Mouse (Mus musculus) lung, postnatal 14 days (tissue): ENCODE measurements around the gene Clcn7.

Experiments
- DNase-seq: peaks from one replicate; pipeline ENCODE4 v3.0.0; 2021

Clcn7 gene

GRCm38 (mm10) chr17:25130060-25130459 lies 3.1 kb upstream of the Clcn7 start:
- DNase-seq: no peak

GRCm38 (mm10) chr17:25135622-25136021 lies 2.4 kb downstream of the Clcn7 start:
- DNase-seq: no peak

- DNase-seq: no peak
These were observed 5.6 kb downstream of the Clcn7 start for GRCm38 (mm10) chr17:25138803-25139202.

GRCm38 (mm10) chr17:25139960-25140359 lies 6.8 kb downstream of the Clcn7 start:
- DNase-seq: no peak

GRCm38 (mm10) chr17:25162161-25162560 lies 29.0 kb downstream of the Clcn7 start, which contains the start of gene Ccdc154:
TSS of gene Ccdc154 (plus strand) at chr17:25162461.
- no peak for DNase-seq

GRCm38 (mm10) chr17:25163387-25163786 lies 30.2 kb downstream of the Clcn7 start:
- DNase-seq: no peak

GRCm38 (mm10) chr17:25164770-25165169 lies 31.6 kb downstream of the Clcn7 start:
- no peak for DNase-seq

GRCm38 (mm10) chr17:25165970-25166671 lies 32.9 kb downstream of the Clcn7 start:
- no peak for DNase-seq

- no peak for DNase-seq
These were observed 36.5 kb downstream of the Clcn7 start for GRCm38 (mm10) chr17:25169706-25170105.

- peak; percentile 26 for DNase-seq
These were observed 39.4 kb downstream of the Clcn7 start for GRCm38 (mm10) chr17:25172558-25172957.

GRCm38 (mm10) chr17:25175411-25175810 lies 42.2 kb downstream of the Clcn7 start, which contains the start of gene Gm38655:
TSS of gene Gm38655 (minus strand) at chr17:25175471.
- DNase-seq: peak; percentile 22

GRCm38 (mm10) chr17:25183232-25183631 lies 50.0 kb downstream of the Clcn7 start:
- DNase-seq: no peak

GRCm38 (mm10) chr17:25184129-25184691 lies 51.0 kb downstream of the Clcn7 start, which contains the start of gene BC003965:
TSS of gene BC003965 (plus strand) at chr17:25184554.
- peak; percentile 99 for DNase-seq

GRCm38 (mm10) chr17:25184961-25185360 lies 51.8 kb downstream of the Clcn7 start:
- no peak for DNase-seq

GRCm38 (mm10) chr17:25187784-25188149 lies 54.6 kb downstream of the Clcn7 start:
- no peak for DNase-seq

GRCm38 (mm10) chr17:25188150-25189031 lies 55.2 kb downstream of the Clcn7 start, which contains the start of gene Unkl:
TSS of gene Unkl (plus strand) at chr17:25188397.
- DNase-seq: peak; percentile 80

GRCm38 (mm10) chr17:25189091-25189490 lies 55.9 kb downstream of the Clcn7 start:
- no peak for DNase-seq

GRCm38 (mm10) chr17:25202401-25202800 lies 69.2 kb downstream of the Clcn7 start:
- no peak for DNase-seq

GRCm38 (mm10) chr17:25210006-25210405 lies 76.8 kb downstream of the Clcn7 start:
- no peak for DNase-seq

GRCm38 (mm10) chr17:25210680-25211466 lies 77.7 kb downstream of the Clcn7 start:
- DNase-seq: no peak

GRCm38 (mm10) chr17:25211705-25212104 lies 78.5 kb downstream of the Clcn7 start:
- DNase-seq: no peak
